Mouse (Mus musculus) heart, postnatal 4 days (tissue): ENCODE results near the gene Olfr772. TPM values are rescaled to one million over a fixed set of nuclear protein-coding genes. Genes with fewer than 3 reads are reported as not detected.
"Not testable (repeated sequence)": the region's sequence is repeated elsewhere in the genome, so short reads cannot be mapped to it uniquely, and the experiment has no call there.

Experiments used
- DNase-seq: peaks from one replicate; pipeline ENCODE4 v3.0.0; 2021
- total RNA-seq, 2 experiments: library from RNA; stranded (reverse); gene quantifications; 2 replicates each; pipeline ENCODE4 v1.2.3; 2021

Olfr772 gene
- not detected for total RNA-seq

- not testable (repeated sequence) for DNase-seq
Measured at GRCm38 (mm10) chr10:129177821-129178220, at the start of gene Olfr772. Gene Olfr772 (minus strand): TSS chr10:129177921.

- not testable (repeated sequence) for DNase-seq
Measured at GRCm38 (mm10) chr10:129187319-129187718, 9.6 kb upstream of the Olfr772 start, which contains the start of gene Olfr773. Gene Olfr773 (minus strand): TSS chr10:129187419.

GRCm38 (mm10) chr10:129164651-129165050, 13.1 kb downstream of the Olfr772 start, which contains the start of gene Olfr771:
Gene Olfr771 (minus strand): TSS chr10:129164751.
- DNase-seq, result no peak

GRCm38 (mm10) chr10:129138898-129139297, 38.8 kb downstream of the Olfr772 start, which contains the start of gene Olfr770:
Gene Olfr770 (minus strand): TSS chr10:129138998.
- no peak for DNase-seq

Other genes starting within 250 kb of the Olfr772 start
- 10 to 100 TPM; 69.6 to 78.5 TPM for gene Itga7, start 244.1 kb downstream of the Olfr772 start, total RNA-seq
- gene Mettl7b, start 216.9 kb downstream of the Olfr772 start, total RNA-seq, result under 1 TPM in 1 of 2 experiments, not detected in 1; 0.21 TPM
- not detected for gene Olfr9, start 188.5 kb downstream of the Olfr772 start, total RNA-seq
- gene Olfr763, start 167.1 kb downstream of the Olfr772 start, total RNA-seq, result not detected
- not detected for gene Olfr764-ps1, start 138.0 kb downstream of the Olfr772 start, total RNA-seq
- not detected for gene Olfr765, start 127.9 kb downstream of the Olfr772 start, total RNA-seq
- gene Olfr766-ps1, start 108.9 kb downstream of the Olfr772 start, total RNA-seq, result not detected
- not detected for gene Olfr767, start 95.0 kb downstream of the Olfr772 start, total RNA-seq
- gene Olfr768, start 78.5 kb downstream of the Olfr772 start, total RNA-seq, result not detected
- not detected for gene Olfr769, start 60.1 kb downstream of the Olfr772 start, total RNA-seq
- gene Olfr770, start 38.9 kb downstream of the Olfr772 start, total RNA-seq, result not detected
- not detected for gene Olfr771, start 13.2 kb downstream of the Olfr772 start, total RNA-seq
- gene Olfr773, start 9.5 kb upstream of the Olfr772 start, total RNA-seq, result not detected
- not detected for gene Olfr774, start 58.3 kb upstream of the Olfr772 start, total RNA-seq
- not detected for gene Olfr775, start 70.5 kb upstream of the Olfr772 start, total RNA-seq
- not detected for gene Olfr776, start 81.2 kb upstream of the Olfr772 start, total RNA-seq
- gene Olfr777, start 93.6 kb upstream of the Olfr772 start, total RNA-seq, result not detected
- not detected for gene Olfr780, start 140.2 kb upstream of the Olfr772 start, total RNA-seq
- not detected for gene Olfr781, start 150.9 kb upstream of the Olfr772 start, total RNA-seq
- gene Olfr782, start 170.9 kb upstream of the Olfr772 start, total RNA-seq, result not detected
- not detected for gene Olfr784, start 206.2 kb upstream of the Olfr772 start, total RNA-seq
- gene Olfr785, start 227.5 kb upstream of the Olfr772 start, total RNA-seq, result not detected
- not detected for gene Olfr786, start 249.4 kb upstream of the Olfr772 start, total RNA-seq